Mouse (Mus musculus): Measurements from ENCODE around the gene Nhs. TPM values are rescaled to one million over a fixed set of nuclear protein-coding genes. Genes with fewer than 3 reads are reported as not detected.
"Not testable (repeated sequence)": the region's sequence is repeated elsewhere in the genome, so short reads cannot be mapped to it uniquely, and the experiment has no call there.

The Nhs gene
- polyA plus RNA-seq, 1 experiment from 2014 or later, result 2.0 TPM

GRCm38 (mm10) chrX:161894442-161894841, 265.1 kb downstream of the Nhs start:
- Histone ChIP-seq H3K9ac (ENCODE audit: low read length) (no peak overlapping the region), H3K36me3 (ENCODE audit: control insufficient read depth, insufficient read depth, low read length) (no peaks in the 10 kb centered on the region), H3K4me3 (ENCODE audit: low read depth, low read length) (no peak overlapping the region), H3K27ac (ENCODE audit: low read depth) (no peak overlapping the region), H3K27me3 (replicated peaks; ENCODE audit: control insufficient read depth, insufficient read depth, low read length) (0 out of 2 replicates have a peak, but pooled peaks cover 3% of the 10 kb centered on the region), H3K4me1 (replicated peaks; ENCODE audit: control insufficient read depth, insufficient read depth, low read length) (no peaks in the 10 kb centered on the region), H3K9me3 (ENCODE audit: control insufficient read depth, low read length) (no peaks in the 10 kb centered on the region), H3K4me2 (ENCODE audit: low read length) (no peak overlapping the region)
- no peak for ATAC-seq (replicated peaks; ENCODE audit: low FRiP score, low TSS enrichment, low read depth)
- DNase-seq (ENCODE audit: low spot score), result no peak
- 67% methylated on average over 2 of the region's 2 CpGs for WGBS

GRCm38 (mm10) chrX:161883661-161884060, 275.9 kb downstream of the Nhs start:
- H3K4me3 ChIP-seq (ENCODE audit: low read depth, low read length), result no peak overlapping the region
- H3K36me3 ChIP-seq (ENCODE audit: control insufficient read depth, insufficient read depth, low read length), result no peaks in the 10 kb centered on the region
- ATAC-seq (replicated peaks; ENCODE audit: low FRiP score, low TSS enrichment, low read depth) (no peak), DNase-seq (ENCODE audit: low spot score) (no peak)
- 0 out of 2 replicates have a peak, but pooled peaks cover 7% of the 10 kb centered on the region for H3K27me3 ChIP-seq (replicated peaks; ENCODE audit: control insufficient read depth, insufficient read depth, low read length)
- no peak overlapping the region for H3K4me2 ChIP-seq (ENCODE audit: low read length)
- no peaks in the 10 kb centered on the region for H3K4me1 ChIP-seq (replicated peaks; ENCODE audit: control insufficient read depth, insufficient read depth, low read length)
- no peaks in the 10 kb centered on the region for H3K9me3 ChIP-seq (ENCODE audit: control insufficient read depth, low read length)
- no peak overlapping the region for H3K27ac ChIP-seq (ENCODE audit: low read depth)
- WGBS, result 90% methylated on average over 3 of the region's 3 CpGs
- no peak overlapping the region for H3K9ac ChIP-seq (ENCODE audit: low read length)

- 67% methylated on average over 1 of the region's 1 CpGs for WGBS
- no peak for DNase-seq (ENCODE audit: low spot score)
Measured at GRCm38 (mm10) chrX:161877123-161877522, 282.4 kb downstream of the Nhs start.

GRCm38 (mm10) chrX:161873511-161873910, 286.0 kb downstream of the Nhs start:
- Histone ChIP-seq H3K4me1 (replicated peaks; ENCODE audit: control insufficient read depth, insufficient read depth, low read length) (no peaks in the 10 kb centered on the region), H3K4me2 (ENCODE audit: low read length) (no peak overlapping the region)

More at GRCm38 (mm10) chrX:161877123-161877522, 282.4 kb downstream of the Nhs start:
- H3K27ac ChIP-seq (ENCODE audit: low read depth), result no peak overlapping the region
- no peak for ATAC-seq (replicated peaks; ENCODE audit: low FRiP score, low TSS enrichment, low read depth)
- no peak overlapping the region for H3K9ac ChIP-seq (ENCODE audit: low read length)
- H3K36me3 ChIP-seq (ENCODE audit: control insufficient read depth, insufficient read depth, low read length), result no peaks in the 10 kb centered on the region
- no peaks in the 10 kb centered on the region for H3K4me1 ChIP-seq (replicated peaks; ENCODE audit: control insufficient read depth, insufficient read depth, low read length)
- H3K27me3 ChIP-seq (replicated peaks; ENCODE audit: control insufficient read depth, insufficient read depth, low read length), result peaks cover 14% of the 10 kb centered on the region; the same call in 1 of the 2 replicates
- no peak overlapping the region for H3K4me3 ChIP-seq (ENCODE audit: low read depth, low read length)
- H3K4me2 ChIP-seq (ENCODE audit: low read length), result no peak overlapping the region
- no peaks in the 10 kb centered on the region for H3K9me3 ChIP-seq (ENCODE audit: control insufficient read depth, low read length)

GRCm38 (mm10) chrX:161871306-161871705, 288.2 kb downstream of the Nhs start:
- DNase-seq (ENCODE audit: low spot score), result no peak
- H3K4me2 ChIP-seq (ENCODE audit: low read length), result no peak overlapping the region
- no peaks in the 10 kb centered on the region for H3K36me3 ChIP-seq (ENCODE audit: control insufficient read depth, insufficient read depth, low read length)
- no peak overlapping the region for H3K27ac ChIP-seq (ENCODE audit: low read depth)
- peaks cover 14% of the 10 kb centered on the region; the same call in 1 of the 2 replicates for H3K27me3 ChIP-seq (replicated peaks; ENCODE audit: control insufficient read depth, insufficient read depth, low read length)
- no peak overlapping the region for H3K9ac ChIP-seq (ENCODE audit: low read length)
- H3K4me3 ChIP-seq (ENCODE audit: low read depth, low read length), result no peak overlapping the region
- H3K4me1 ChIP-seq (replicated peaks; ENCODE audit: control insufficient read depth, insufficient read depth, low read length), result no peaks in the 10 kb centered on the region
- WGBS, result 87% methylated on average over 7 of the region's 7 CpGs
- no peak for ATAC-seq (replicated peaks; ENCODE audit: low FRiP score, low TSS enrichment, low read depth)
- no peaks in the 10 kb centered on the region for H3K9me3 ChIP-seq (ENCODE audit: control insufficient read depth, low read length)

More at GRCm38 (mm10) chrX:161873511-161873910, 286.0 kb downstream of the Nhs start:
- H3K27ac ChIP-seq (ENCODE audit: low read depth), result no peak overlapping the region
- no peak overlapping the region for H3K9ac ChIP-seq (ENCODE audit: low read length)
- no peak overlapping the region for H3K4me3 ChIP-seq (ENCODE audit: low read depth, low read length)
- H3K27me3 ChIP-seq (replicated peaks; ENCODE audit: control insufficient read depth, insufficient read depth, low read length), result peaks cover 11% of the 10 kb centered on the region; the same call in 1 of the 2 replicates
- DNase-seq (ENCODE audit: low spot score) (no peak), ATAC-seq (replicated peaks; ENCODE audit: low FRiP score, low TSS enrichment, low read depth) (no peak)
- no peaks in the 10 kb centered on the region for H3K36me3 ChIP-seq (ENCODE audit: control insufficient read depth, insufficient read depth, low read length)
- no peaks in the 10 kb centered on the region for H3K9me3 ChIP-seq (ENCODE audit: control insufficient read depth, low read length)

GRCm38 (mm10) chrX:161855630-161856029, 303.9 kb downstream of the Nhs start:
- 84% methylated on average over 2 of the region's 2 CpGs for WGBS
- 0 out of 2 replicates have a peak, but pooled peaks cover 3% of the 10 kb centered on the region for H3K27me3 ChIP-seq (replicated peaks; ENCODE audit: control insufficient read depth, insufficient read depth, low read length)
- H3K4me2 ChIP-seq (ENCODE audit: low read length), result no peak overlapping the region
- no peak for DNase-seq (ENCODE audit: low spot score)
- ATAC-seq (replicated peaks; ENCODE audit: low FRiP score, low TSS enrichment, low read depth), result no peak
- no peaks in the 10 kb centered on the region for H3K9me3 ChIP-seq (ENCODE audit: control insufficient read depth, low read length)
- H3K27ac ChIP-seq (ENCODE audit: low read depth), result no peak overlapping the region
- H3K9ac ChIP-seq (ENCODE audit: low read length), result no peak overlapping the region
- H3K4me3 ChIP-seq (ENCODE audit: low read depth, low read length), result no peak overlapping the region
- H3K4me1 ChIP-seq (replicated peaks; ENCODE audit: control insufficient read depth, insufficient read depth, low read length), result no peaks in the 10 kb centered on the region
- no peaks in the 10 kb centered on the region for H3K36me3 ChIP-seq (ENCODE audit: control insufficient read depth, insufficient read depth, low read length)

- H3K9ac ChIP-seq (ENCODE audit: low read length), result no peak overlapping the region
- ATAC-seq (replicated peaks; ENCODE audit: low FRiP score, low TSS enrichment, low read depth), result no peak
Measured at GRCm38 (mm10) chrX:161853626-161854312, 305.8 kb downstream of the Nhs start.

GRCm38 (mm10) chrX:161826186-161826585, 333.3 kb downstream of the Nhs start:
- not testable (repeated sequence) for DNase-seq (ENCODE audit: low spot score); H3K27ac ChIP-seq (ENCODE audit: low read depth); H3K9me3 ChIP-seq (ENCODE audit: control insufficient read depth, low read length); H3K4me1 ChIP-seq (replicated peaks; ENCODE audit: control insufficient read depth, insufficient read depth, low read length); H3K27me3 ChIP-seq (replicated peaks; ENCODE audit: control insufficient read depth, insufficient read depth, low read length); H3K9ac ChIP-seq (ENCODE audit: low read length); ATAC-seq (replicated peaks; ENCODE audit: low FRiP score, low TSS enrichment, low read depth); H3K4me2 ChIP-seq (ENCODE audit: low read length); H3K4me3 ChIP-seq (ENCODE audit: low read depth, low read length); H3K36me3 ChIP-seq (ENCODE audit: control insufficient read depth, insufficient read depth, low read length)
- 17% methylated on average over 2 of the region's 2 CpGs for WGBS

More at GRCm38 (mm10) chrX:161853626-161854312, 305.8 kb downstream of the Nhs start:
- Histone ChIP-seq H3K27ac (ENCODE audit: low read depth) (no peak overlapping the region), H3K4me1 (replicated peaks; ENCODE audit: control insufficient read depth, insufficient read depth, low read length) (no peaks in the 10 kb centered on the region), H3K36me3 (ENCODE audit: control insufficient read depth, insufficient read depth, low read length) (no peaks in the 10 kb centered on the region), H3K27me3 (replicated peaks; ENCODE audit: control insufficient read depth, insufficient read depth, low read length) (0 out of 2 replicates have a peak, but pooled peaks cover 3% of the 10 kb centered on the region), H3K4me2 (ENCODE audit: low read length) (no peak overlapping the region), H3K9me3 (ENCODE audit: control insufficient read depth, low read length) (no peaks in the 10 kb centered on the region), H3K4me3 (ENCODE audit: low read depth, low read length) (no peak overlapping the region)
- DNase-seq (ENCODE audit: low spot score), result no peak
- WGBS, result 72% methylated on average over 4 of the region's 4 CpGs

GRCm38 (mm10) chrX:161790182-161790581, 369.3 kb downstream of the Nhs start:
- Histone ChIP-seq H3K27me3 (replicated peaks; ENCODE audit: control insufficient read depth, insufficient read depth, low read length) (0 out of 2 replicates have a peak, but pooled peaks cover 5% of the 10 kb centered on the region), H3K9me3 (ENCODE audit: control insufficient read depth, low read length) (no peaks in the 10 kb centered on the region), H3K9ac (ENCODE audit: low read length) (no peak overlapping the region), H3K27ac (ENCODE audit: low read depth) (no peak overlapping the region), H3K36me3 (ENCODE audit: control insufficient read depth, insufficient read depth, low read length) (no peaks in the 10 kb centered on the region), H3K4me3 (ENCODE audit: low read depth, low read length) (no peak overlapping the region), H3K4me2 (ENCODE audit: low read length) (no peak overlapping the region), H3K4me1 (replicated peaks; ENCODE audit: control insufficient read depth, insufficient read depth, low read length) (no peaks in the 10 kb centered on the region)
- 28% methylated on average over 6 of the region's 6 CpGs for WGBS
- DNase-seq (ENCODE audit: low spot score) (no peak), ATAC-seq (replicated peaks; ENCODE audit: low FRiP score, low TSS enrichment, low read depth) (no peak)
